30 mouse cellular contexts compared by ENCODE assay signal in genomic region chr1:129001766-129002165, GRCm38 (mm10).
"Had no signal": no experiment of that assay in that cellular context is flagged by ENCODE, and none has a peak within 500 bp of the region (broad histone marks: within the 10 kb centered on the region; RNA-seq: fewer than 3 reads in every experiment).

No protein-coding gene starts in this region.

- H3K27ac ChIP-seq: limb, embryonic 10.5 days; limb, embryonic 12.5 days; limb, embryonic 13.5 days; limb, embryonic 15.5 days; liver, embryonic 12.5 days; liver, embryonic 13.5 days; liver, embryonic 14.5 days; liver, embryonic 15.5 days; lung, embryonic 15.5 days; macrophage; midbrain, embryonic 10.5 days; midbrain, embryonic 12.5 days; midbrain, embryonic 13.5 days; midbrain, embryonic 15.5 days had no signal

- H3K4me3 ChIP-seq: limb, embryonic 10.5 days; limb, embryonic 12.5 days; limb, embryonic 13.5 days; limb, embryonic 15.5 days; liver, embryonic 12.5 days; liver, embryonic 13.5 days; liver, embryonic 15.5 days; lung, embryonic 15.5 days; megakaryocyte, embryonic 14.5 days; midbrain, embryonic 10.5 days; midbrain, embryonic 12.5 days; midbrain, embryonic 13.5 days; midbrain, embryonic 15.5 days; myocyte had no signal

- ATAC-seq: liver, embryonic 12.5 days; liver, postnatal 0 days; lung, postnatal 0 days; midbrain, embryonic 13.5 days; midbrain, embryonic 15.5 days; midbrain, embryonic 16.5 days had no signal

- DNase-seq: liver; liver, embryonic 13.5 days; liver, postnatal 0 days; lung, adult 18-20 months; lung, adult 2 months; lung, embryonic 14.5 days; lung, postnatal 10 days; lung, postnatal 14 days; lung, postnatal 36 days; lung, postnatal 4 days; midbrain, embryonic 14.5 days had no signal

- H3K9ac ChIP-seq: limb, embryonic 12.5 days; limb, embryonic 13.5 days; limb, embryonic 15.5 days; liver, embryonic 12.5 days; liver, embryonic 13.5 days; liver, embryonic 14.5 days; liver, embryonic 15.5 days; liver, postnatal 0 days; lung, embryonic 14.5 days; lung, embryonic 15.5 days; midbrain, embryonic 12.5 days; midbrain, embryonic 13.5 days; midbrain, embryonic 15.5 days had no signal

- H3K27me3 ChIP-seq: limb, embryonic 12.5 days; limb, embryonic 13.5 days; limb, embryonic 15.5 days; liver, embryonic 12.5 days; liver, embryonic 13.5 days; liver, embryonic 15.5 days; lung, embryonic 15.5 days; megakaryocyte, embryonic 14.5 days; midbrain, embryonic 12.5 days; midbrain, embryonic 13.5 days; midbrain, embryonic 15.5 days had no signal

- H3K4me2 ChIP-seq: limb, embryonic 12.5 days; limb, embryonic 13.5 days; limb, embryonic 15.5 days; liver, embryonic 11.5 days; liver, embryonic 12.5 days; liver, embryonic 13.5 days; liver, embryonic 15.5 days; lung, embryonic 14.5 days; lung, embryonic 15.5 days; midbrain, embryonic 11.5 days; midbrain, embryonic 12.5 days; midbrain, embryonic 13.5 days; midbrain, embryonic 15.5 days had no signal

- H3K9me3 ChIP-seq: limb, embryonic 10.5 days; limb, embryonic 12.5 days; limb, embryonic 13.5 days; limb, embryonic 15.5 days; liver, embryonic 12.5 days; liver, embryonic 13.5 days; liver, embryonic 15.5 days; lung, embryonic 15.5 days; megakaryocyte, embryonic 14.5 days; midbrain, embryonic 10.5 days; midbrain, embryonic 12.5 days; midbrain, embryonic 13.5 days; midbrain, embryonic 15.5 days had no signal

- H3K36me3 ChIP-seq: limb, embryonic 10.5 days; limb, embryonic 12.5 days; limb, embryonic 13.5 days; limb, embryonic 15.5 days; liver, embryonic 12.5 days; liver, embryonic 13.5 days; liver, embryonic 15.5 days; lung, embryonic 15.5 days; midbrain, embryonic 10.5 days; midbrain, embryonic 12.5 days; midbrain, embryonic 13.5 days; midbrain, embryonic 15.5 days had no signal

- H3K4me1 ChIP-seq: limb, embryonic 10.5 days; limb, embryonic 12.5 days; limb, embryonic 13.5 days; limb, embryonic 15.5 days; liver, embryonic 12.5 days; liver, embryonic 13.5 days; liver, embryonic 15.5 days; lung, embryonic 15.5 days; midbrain, embryonic 10.5 days; midbrain, embryonic 12.5 days; midbrain, embryonic 13.5 days; midbrain, embryonic 15.5 days had no signal
